Mouse (Mus musculus): ENCODE results near the gene Nck2.
"Not testable (repeated sequence)": the region's sequence is repeated elsewhere in the genome, so short reads cannot be mapped to it uniquely, and the experiment has no call there.

The Nck2 gene

GRCm38 (mm10) chr1:43503676-43504075 lies 59.3 kb downstream of the Nck2 start:
- DNase-seq = peak; percentile 42

DNA sequence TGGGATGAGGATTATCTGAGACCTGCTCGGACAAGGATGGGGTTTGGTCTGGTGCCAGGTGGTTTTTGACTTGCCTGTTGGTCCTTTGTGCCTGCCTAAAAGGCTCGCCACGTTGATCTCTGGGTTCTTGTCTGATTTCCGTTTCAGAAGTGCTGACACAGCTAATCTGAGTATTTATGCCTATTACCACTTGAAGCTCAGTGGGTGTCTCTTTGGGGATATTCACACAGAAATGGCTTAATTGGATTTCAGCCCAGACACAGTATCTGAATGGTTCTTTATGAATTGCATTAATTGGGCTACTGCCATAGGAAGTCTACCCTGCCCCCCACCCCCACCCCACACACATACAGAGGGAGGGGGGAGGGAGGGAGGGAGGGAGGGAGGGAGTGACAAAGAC lies 59.9 kb downstream of the Nck2 start:
- DNase-seq = peak; percentile 58

DNA sequence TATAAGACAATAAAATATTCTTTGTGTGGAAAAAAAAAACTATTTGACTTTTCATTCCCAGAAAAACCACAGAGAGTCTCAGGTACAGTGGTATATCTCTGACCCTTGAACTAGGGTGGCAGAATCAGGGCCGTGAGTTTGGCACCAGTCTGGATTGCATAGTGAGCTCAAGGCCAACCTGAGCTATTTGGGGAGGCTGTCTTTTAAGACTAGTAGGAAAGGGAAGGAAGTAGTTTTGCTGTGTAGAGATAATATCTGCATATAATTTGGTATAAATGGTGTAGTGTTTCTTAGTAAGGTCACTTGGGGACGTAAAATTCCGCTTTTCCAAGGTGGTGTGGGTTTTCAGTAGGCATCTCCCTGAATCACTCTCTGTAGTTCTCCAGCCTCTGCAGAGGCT lies 62.3 kb downstream of the Nck2 start:
- no peak for DNase-seq

DNA sequence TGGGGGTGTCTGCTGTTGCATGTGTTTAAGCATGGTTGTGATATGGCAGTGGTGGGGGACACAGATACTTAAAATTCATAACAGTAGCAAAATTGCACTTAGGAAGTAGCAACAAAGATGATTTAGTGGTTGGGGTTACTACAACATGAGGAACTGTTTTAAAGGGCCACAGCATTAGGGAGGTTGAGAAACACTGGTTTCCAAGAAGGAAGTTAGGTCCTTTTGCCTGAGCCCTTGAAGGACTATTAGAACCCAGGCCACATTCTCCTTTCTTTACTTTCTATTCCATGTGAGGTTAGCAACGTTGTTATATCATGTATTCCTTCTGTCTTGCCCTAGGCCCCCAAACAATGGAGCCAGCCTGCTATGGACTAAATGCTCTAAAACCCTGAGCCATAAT lies 63.4 kb downstream of the Nck2 start:
- no peak for DNase-seq

GRCm38 (mm10) chr1:43511256-43511655 lies 66.9 kb downstream of the Nck2 start:
- DNase-seq = peak; percentile 63

DNA sequence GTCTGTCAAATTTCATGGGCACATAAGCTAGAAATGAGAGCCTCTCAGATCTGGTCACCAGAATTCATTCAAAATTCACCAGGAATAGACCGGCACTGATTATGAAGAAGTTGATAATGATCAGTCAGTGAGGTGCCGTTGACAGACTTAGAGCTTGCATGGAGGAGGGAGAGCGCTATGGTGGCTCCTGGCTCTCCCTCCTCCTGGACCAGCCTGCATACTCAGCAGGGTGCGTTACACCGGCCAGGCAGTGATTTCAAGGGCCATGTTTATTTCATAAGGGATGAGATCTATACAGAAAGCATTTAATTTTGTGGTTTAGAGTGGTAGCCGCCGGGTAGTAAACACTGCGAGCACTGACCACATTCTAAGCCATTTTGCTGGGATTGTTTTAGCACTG lies 67.3 kb downstream of the Nck2 start:
- DNase-seq = peak; percentile 80

GRCm38 (mm10) chr1:43517405-43517804 lies 73.0 kb downstream of the Nck2 start:
- no peak for DNase-seq

DNA sequence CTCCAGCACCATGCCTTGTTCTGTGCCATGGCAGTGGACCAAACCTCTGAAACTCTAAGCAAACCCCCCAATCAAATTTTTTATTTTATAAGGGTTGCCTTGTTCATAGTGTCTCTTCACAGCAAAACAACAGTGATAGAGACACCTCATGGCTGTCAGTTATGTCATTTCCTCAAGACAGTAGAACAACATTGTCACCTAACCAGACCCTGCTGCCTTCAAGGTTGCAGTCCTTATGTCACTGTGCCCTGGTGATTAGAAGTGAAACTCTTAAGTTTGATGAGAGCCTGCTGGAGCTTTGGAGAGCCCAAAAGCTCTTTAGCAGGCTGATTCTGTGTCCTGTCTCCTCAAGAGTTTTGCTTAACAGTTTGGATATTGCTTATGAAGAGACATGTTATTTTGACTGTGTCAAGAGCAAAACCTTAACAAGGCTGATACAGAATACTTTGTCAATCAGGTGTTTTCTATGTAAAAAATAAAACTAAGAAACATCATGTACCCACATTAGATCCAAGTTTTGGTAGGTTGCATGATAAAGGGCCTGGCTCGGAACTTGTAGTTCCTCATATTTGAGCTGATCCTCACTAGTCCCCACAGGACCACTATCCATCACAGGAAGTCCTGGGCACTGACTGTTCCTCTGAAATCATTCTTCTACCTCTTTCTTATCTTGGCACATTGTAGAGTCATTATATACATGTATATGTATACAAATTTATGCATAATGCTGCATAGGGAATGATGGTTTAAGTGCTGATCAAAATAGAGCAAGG lies 76.0 kb downstream of the Nck2 start:
- DNase-seq = no peak

DNA sequence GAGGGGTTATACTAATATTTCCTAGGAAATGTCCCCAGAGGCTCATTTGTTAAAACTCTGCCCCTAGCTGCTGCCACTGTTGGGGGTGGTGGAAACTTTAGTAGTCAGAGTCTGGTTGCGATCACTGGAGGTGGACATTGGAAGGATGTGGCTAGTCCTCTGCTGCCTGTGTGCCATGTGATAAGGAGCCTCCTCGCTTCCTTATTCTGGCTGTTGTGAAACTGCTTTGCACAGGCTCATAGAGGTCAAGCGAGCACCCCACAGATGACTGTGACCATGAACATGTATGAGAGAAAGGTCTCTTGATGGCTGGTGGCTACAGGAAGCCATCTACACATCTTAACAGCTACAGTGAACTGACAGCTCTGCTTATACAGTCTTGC lies 76.6 kb downstream of the Nck2 start:
- no peak for DNase-seq

GRCm38 (mm10) chr1:43521512-43521911 lies 77.1 kb downstream of the Nck2 start:
- DNase-seq = no peak

- DNase-seq = no peak
Measured at GRCm38 (mm10) chr1:43521950-43522349, 77.6 kb downstream of the Nck2 start.

GRCm38 (mm10) chr1:43522976-43523375 lies 78.6 kb downstream of the Nck2 start:
- no peak for DNase-seq

GRCm38 (mm10) chr1:43524332-43524731 lies 80.0 kb downstream of the Nck2 start:
- no peak for DNase-seq

DNA sequence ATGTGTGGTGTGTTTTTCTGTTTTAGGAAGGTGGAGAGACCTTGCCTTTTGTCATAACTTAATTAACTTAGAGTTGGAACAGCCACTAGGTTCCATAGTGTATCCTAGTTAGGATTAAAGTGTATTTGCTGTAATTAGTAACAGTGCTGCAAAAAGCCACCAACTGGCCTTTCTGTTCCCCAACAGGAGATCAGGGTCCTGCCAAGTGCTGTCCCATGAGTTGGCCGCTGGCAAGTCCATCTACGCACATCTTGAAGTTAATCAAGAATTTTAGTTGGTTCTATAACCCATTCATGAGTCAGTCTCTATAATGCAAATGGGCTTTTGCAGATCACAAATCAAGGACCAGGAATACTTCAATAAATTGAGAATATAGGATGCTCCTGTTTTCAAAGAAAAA lies 83.9 kb downstream of the Nck2 start:
- no peak for DNase-seq

GRCm38 (mm10) chr1:43529086-43529485 lies 84.7 kb downstream of the Nck2 start:
- no peak for DNase-seq

DNA sequence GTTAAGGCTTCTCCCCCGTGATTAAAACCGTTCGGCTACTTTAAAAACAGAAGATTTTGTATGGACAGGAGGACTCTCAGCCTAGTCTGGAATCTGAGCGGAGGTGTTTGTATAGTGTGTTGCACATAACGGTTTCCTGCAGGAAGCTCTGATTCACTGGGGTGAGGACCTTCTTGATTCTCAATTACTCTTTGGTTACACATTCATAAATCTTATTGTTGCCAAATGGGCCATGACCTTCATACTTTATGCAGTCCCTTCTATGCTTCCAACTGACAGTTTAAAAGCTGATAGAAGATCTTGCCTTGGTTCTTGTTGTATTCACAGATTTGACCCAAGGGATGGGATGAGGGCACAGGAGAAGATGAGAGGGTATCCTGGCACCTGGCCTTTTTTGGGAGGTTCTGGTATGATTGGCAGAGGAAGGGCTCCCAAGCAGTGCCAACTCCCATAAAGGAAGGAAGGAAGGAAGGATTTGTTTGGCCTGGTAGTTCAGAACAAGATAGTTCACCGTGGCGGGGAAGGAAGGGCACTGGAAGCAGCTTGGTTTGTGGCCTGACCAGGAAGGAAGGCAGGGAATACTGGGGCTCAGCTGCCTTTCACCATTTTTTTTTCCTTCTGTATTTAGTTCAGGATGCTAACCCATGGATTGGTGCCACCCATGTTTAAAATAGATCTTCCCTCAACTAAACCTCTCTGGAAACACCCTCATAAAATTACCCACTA lies 86.1 kb downstream of the Nck2 start:
- DNase-seq = no peak

- DNase-seq = no peak
Measured at GRCm38 (mm10) chr1:43531307-43531706, 86.9 kb downstream of the Nck2 start.

GRCm38 (mm10) chr1:43532279-43532678 lies 87.9 kb downstream of the Nck2 start:
- DNase-seq = no peak

DNA sequence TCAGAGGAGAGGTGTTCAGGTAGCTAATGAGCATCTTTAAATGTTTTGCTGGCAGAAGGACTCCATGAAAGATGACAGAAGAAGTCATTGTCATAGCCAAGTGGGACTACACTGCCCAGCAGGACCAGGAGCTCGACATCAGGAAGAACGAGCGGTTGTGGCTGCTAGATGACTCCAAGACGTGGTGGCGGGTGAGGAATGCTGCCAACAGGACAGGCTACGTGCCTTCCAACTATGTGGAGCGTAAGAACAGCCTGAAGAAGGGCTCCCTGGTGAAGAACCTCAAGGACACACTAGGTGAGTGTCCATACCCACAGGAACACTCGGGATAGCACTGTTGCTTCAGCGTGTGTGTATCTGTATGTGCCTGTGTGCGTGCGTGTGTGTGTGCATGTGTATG lies 89.1 kb downstream of the Nck2 start:
- DNase-seq = not testable (repeated sequence)

DNA sequence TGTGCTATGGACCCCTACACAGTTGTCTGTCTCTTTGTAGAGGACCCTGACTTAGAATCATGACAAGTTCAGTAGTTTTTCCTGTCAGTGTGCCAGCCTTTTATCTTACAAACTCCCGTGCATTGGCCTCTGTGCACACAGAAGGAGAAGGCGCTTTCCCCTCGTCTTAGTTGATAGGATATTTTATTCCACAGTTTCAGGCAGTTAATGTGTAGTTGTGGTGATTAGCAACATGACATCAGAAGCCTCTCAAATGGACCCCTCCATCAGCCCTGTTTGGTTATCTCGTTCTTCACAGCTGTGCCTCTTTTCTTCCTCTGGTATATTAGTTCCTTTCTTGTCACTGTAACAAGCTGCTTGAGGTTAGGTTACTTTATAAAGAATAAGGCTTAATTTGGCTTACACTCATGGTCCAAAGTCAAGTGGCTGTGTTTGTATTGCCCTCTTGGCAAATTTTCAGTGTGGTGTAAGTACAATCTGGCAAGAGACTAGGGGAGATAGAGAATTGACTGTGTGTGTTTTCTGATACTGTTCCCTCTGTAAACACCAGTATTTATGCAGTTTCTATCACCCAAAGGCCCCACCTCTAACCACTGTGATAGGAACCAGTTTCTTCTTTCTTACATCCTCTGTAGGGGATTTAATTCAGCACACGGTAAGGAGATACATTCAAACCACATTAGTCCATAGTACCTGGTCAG lies 89.8 kb downstream of the Nck2 start:
- DNase-seq = no peak

- DNase-seq = peak; percentile 44
Measured at GRCm38 (mm10) chr1:43535519-43536000, 91.2 kb downstream of the Nck2 start.

DNA sequence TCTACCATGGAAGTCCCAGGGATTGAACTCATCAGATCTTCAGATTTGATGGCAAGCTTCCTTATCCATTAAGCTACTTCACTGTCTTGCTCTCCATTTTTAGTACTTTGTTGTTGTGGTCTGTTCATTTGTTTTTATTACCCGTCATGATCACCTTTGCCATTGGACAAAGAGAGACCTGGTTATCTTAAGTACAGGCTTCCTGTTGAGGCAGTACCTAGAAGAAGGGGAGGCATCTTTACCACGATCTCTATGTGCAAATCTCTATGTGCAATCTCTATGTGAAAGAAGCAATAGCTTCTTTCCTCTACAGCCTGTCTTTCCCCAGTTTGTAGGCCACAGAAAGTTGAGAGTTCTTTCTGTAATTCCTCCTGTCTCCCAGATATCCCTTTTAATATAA lies 91.9 kb downstream of the Nck2 start:
- no peak for DNase-seq

- no peak for DNase-seq
Measured at GRCm38 (mm10) chr1:43537021-43537420, 92.6 kb downstream of the Nck2 start.

GRCm38 (mm10) chr1:43537496-43537895 lies 93.1 kb downstream of the Nck2 start:
- no peak for DNase-seq
